Mouse (Mus musculus): ENCODE data around the gene C1qa. TPM values are rescaled to one million over a fixed set of nuclear protein-coding genes. Genes with fewer than 3 reads are reported as not detected.

Gene C1qa
- total RNA-seq, 1 experiment from 2014 or later = 28.7 TPM

DNA sequence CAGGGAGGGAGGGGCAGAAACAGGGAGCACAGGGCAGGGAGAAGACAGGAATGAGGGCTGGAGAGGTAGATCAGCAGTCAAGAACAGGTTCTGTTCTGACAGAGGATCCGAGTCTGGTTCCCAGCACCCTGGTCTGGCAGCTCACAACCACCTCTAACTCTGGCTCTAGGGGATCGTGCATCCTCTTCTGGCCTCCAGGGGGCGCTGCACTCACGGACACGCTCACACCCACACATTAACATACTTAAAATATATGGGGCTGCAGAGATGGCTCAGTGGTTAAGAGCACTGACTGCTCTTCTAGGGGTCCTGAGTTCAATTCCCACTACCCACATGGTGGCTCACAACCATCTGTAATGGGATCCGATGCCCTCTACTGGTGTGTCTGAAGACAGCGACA lies 38.6 kb downstream of the C1qa start:
- DNase-seq = no peak

- no peak for DNase-seq
Observed at GRCm38 (mm10) chr4:136855081-136855480, 43.5 kb downstream of the C1qa start.

GRCm38 (mm10) chr4:136852989-136853388 lies 45.6 kb downstream of the C1qa start:
- DNase-seq = no peak

DNA sequence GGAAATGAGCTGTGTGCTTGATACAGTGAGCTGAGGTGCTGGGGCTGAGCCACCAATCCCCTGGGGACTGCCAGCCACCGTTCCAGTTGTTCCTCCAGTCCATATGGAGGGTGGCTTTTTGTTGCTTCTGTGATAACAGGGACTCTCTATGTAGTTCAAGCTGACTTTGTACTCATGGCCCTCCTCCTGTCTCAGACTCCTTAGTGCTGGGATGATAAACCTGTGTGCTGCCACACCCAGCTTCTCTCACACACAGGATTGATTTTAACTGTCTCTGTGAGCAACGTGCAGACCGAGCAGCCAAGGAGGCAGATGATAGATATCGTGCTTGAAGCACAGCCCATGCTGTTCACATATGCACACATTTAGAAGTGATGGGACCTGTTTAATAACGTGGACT lies 46.5 kb downstream of the C1qa start:
- no peak for DNase-seq

GRCm38 (mm10) chr4:136848565-136848964 lies 50.0 kb downstream of the C1qa start:
- DNase-seq = no peak

DNA sequence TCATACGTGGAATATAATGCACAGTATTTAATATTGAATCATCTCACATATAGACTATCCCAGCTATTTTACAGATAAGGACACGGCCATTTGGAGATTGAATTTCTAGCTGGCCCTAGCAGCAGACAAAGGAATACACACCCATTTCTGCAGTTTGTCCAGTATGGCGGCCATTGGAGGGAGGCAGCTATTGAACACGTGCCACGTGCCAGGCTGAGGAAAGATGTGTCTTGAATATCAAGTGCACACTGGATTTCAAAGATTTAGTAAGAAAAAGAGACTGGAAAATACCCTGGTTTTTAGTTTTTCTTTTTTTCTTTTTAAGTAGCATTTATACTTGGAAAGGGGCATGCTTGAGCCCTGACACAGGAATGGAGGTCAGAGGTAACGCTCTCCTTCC lies 51.4 kb downstream of the C1qa start:
- DNase-seq = no peak

Other genes starting within 250 kb of the C1qa start
- gene Ephb2, start 62.8 kb downstream of the C1qa start, total RNA-seq (2021) = 15.1 and 17.8 TPM in 2 replicates
- gene C1qb, start 12.6 kb downstream of the C1qa start, total RNA-seq (2021) = 24.4 and 28.3 TPM in 2 replicates
- 18.2 and 22.5 TPM in 2 replicates for gene C1qc, start 5.7 kb downstream of the C1qa start, total RNA-seq (2021)
- gene Epha8, start 58.0 kb upstream of the C1qa start, total RNA-seq (2021) = 0.33 and 0.43 TPM in 2 replicates
- 13.8 and 14.4 TPM in 2 replicates for gene Zbtb40, start 150.0 kb upstream of the C1qa start, total RNA-seq (2021)

Data from adrenal gland, postnatal 25 days (tissue).